Mouse (Mus musculus) heart, adult 18-20 months (tissue): ENCODE results near the gene Foxc2. TPM values are rescaled to one million over a fixed set of nuclear protein-coding genes. Genes with fewer than 3 reads are reported as not detected.

ENCODE experiments used
- DNase-seq, 2 experiments: peaks; one replicate each; pipeline ENCODE4 v3.0.0; 2021 to 2022; ENCODE audit warnings: mixed read lengths in 1 of 2
- long read RNA-seq, 2 experiments: library from polyadenylated mRNA; stranded (forward); transcript quantifications; one replicate each; pipeline ENCODE4 v2.0.0; 2021
- total RNA-seq, 2 experiments: library from RNA; stranded (reverse); gene quantifications; 2 replicates each; pipeline ENCODE4 v1.2.3; 2021

The Foxc2 gene
- 1 to 10 TPM; 1.7 to 1.9 TPM for total RNA-seq
- long read RNA-seq, experiment 1, partial matches to known transcripts = 0 of 1 reads
- long read RNA-seq, experiment 1, other reads (novel, unspliced or antisense) = 0 of 1 reads
- long read RNA-seq, experiment 2, partial matches to known transcripts = 0 of 1 reads
- long read RNA-seq, experiment 2, other reads (novel, unspliced or antisense) = 0 of 1 reads

- peak; percentile 92 to 94 for DNase-seq
These were observed at the start of gene Foxc2 for GRCm38 (mm10) chr8:121115948-121116347. Gene Foxc2 (plus strand): TSS chr8:121116171.

- no peak for DNase-seq
These were observed 44.5 kb upstream of the Foxc2 start for GRCm38 (mm10) chr8:121071454-121071853.

DNA sequence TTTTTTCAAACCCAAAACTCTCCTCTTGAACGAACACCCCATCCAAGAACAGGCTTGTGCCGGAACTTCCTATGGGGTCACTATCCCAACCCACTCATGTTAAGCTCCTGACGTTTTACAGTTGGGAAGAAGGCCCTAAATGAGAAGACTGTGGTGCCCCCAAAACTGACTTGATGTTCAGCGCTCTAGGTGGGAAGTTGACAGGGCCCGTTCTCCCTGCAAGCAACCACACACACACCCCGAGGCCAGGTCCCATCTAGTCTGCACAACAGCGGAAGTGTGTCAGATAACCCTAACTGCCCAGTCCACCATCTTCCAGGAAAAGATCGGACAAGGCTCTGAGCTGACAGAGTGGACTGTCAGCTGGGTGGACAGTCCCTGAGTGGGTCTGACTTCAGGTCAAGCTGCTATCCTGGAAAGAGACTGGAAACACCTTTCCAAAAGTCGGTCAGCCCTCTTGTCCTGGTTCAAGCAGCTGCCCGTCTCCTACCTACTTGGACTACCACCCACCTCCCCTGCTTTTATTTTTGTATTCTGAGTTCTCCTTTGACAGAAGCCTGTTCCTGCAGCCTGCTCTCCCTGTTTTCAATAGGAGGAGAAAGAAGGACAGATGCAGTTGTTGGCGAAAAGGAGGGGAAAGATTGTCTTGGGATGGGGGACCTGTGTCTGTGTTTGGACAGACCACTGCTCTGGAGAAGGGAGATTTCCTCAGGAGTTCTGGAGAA is 43.4 kb upstream of the Foxc2 start:
- DNase-seq = no peak

DNA sequence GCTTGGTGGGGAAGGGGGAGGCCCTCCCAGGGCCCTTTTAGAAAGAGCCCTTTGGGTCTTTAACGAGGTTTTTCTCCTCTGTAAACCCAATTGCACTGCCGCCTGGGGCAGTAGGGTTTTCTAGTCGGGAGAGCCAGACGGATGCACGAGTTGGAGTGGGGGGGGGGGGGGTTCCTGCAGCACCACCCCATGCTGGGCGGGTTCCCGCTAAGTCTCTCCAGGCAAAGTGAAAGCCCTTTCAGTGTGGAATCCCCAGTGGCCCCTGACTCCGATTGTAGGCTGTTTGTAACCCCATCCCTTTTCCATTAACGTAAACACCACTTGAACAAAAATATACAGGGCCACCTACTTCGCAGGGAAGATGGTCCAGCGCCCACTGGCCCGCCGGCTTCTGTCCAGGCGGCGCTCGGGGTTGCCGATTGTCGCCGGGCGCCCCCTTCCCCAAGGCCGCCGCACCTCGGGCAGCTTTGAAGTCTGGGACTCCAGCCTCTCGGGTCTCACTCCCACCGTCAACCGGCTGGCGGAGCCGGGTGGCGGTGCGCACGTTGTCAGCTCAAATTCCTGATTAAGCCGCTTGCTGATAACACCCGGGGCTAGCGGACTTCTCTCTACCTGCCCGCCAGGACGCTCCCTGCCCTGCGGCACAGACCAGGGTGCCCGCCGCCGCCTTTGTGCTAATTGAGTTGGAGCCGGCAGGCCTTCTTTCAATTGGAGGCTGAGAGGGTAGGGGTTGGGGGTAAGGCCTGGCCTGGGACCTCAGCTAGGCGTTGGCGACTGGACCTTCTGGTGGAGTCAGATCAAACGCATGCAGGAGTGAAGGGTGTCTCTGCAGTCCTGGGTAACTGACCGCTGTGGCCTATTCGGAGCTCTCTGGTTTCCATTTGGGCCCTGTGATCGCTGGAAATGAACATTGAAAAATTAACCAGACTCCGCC is 42.5 kb upstream of the Foxc2 start:
- DNase-seq = no peak

DNA sequence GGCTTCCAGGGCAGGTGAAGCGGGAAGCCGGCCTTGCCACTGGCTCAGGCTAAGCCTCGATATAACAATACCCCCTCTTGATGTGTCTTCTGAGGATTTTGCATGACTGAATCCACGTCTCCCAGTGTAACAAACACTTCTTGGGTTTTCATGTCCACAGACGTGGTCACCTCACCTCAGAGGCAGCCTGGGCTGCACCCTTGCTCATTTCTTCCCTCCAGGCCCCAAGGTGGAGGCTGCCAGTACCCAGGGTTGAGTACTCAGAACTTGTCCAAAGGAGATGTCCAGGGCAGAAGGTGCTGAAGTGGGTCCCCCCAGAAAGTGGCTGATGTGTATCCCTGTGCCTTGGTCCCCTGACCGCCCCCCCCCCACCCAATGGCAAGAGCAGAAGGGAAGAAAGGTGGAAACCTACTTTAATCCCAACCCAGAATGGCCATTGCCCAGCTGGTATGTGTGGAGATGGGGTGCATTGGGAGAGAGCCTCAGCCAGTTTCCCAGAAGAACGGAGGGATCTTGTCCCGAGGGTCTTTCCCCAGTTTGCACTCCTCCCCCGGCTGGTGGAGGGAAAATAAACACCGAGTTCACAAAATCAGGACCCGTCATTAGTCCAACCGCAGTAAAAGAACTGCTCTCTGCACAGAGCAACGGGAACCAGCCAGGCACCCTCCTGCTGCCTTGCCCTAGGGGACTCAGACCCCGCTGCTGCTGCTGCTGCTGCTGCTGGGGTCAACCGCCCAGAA is 41.7 kb upstream of the Foxc2 start:
- DNase-seq = no peak

DNA sequence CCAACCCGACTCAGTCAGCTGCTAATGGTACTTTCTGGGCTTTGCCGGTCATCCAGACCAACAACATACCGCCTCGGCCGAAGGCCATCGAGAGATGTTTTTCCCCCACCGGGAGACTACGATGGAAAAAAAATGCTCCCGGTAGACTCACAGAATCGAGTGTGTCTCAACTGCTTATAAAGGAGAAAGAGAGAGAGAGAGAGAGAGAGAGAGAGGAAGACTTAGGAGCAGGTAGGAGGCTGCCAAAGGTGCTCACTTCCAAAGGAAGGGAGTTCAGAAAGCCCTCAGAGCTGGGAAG is 41.2 kb upstream of the Foxc2 start:
- DNase-seq = no peak

- DNase-seq = no peak
These were observed 40.0 kb upstream of the Foxc2 start for GRCm38 (mm10) chr8:121075936-121076335.

GRCm38 (mm10) chr8:121076555-121076954 is 39.4 kb upstream of the Foxc2 start:
- no peak for DNase-seq

DNA sequence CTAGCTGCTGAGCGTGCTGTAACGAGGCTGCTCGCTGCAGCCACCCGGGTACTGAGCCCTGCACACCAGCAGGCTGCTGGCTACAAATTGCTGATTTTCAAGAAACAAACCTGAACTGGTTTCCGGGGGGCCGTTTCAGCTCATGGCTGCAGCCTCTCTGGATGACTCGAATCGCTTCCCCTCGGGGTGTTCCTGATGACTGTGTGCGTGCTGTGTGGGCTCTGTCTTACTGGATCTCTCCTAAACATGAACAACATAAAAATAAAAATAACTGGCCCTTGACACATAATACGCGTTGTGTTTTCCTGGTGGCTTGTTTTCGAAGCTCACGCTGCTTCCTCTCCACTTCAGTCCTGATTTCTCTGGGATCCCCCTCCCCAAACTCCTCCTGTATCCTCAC is 37.2 kb upstream of the Foxc2 start:
- no peak for DNase-seq

DNA sequence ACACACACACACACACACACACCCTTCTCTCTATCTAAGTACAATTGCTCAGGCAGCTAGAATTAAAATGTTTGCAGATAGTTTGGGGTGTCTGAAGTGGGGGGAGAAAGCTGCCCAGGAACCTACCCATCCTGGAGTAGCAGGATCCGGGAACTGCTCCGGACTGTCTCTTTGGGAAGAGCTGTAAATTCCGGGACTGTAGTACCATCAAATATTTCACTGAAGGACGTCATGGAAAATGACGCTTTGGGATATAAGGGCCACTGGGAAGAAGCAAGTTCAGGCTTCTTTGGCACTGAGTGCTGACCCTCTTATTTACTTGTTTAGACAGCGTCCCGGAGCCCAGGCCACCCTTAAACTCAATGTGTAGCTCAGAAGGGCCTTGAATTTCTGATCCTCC is 36.8 kb upstream of the Foxc2 start:
- no peak for DNase-seq

- DNase-seq = no peak
These were observed 36.0 kb upstream of the Foxc2 start for GRCm38 (mm10) chr8:121079944-121080343.

DNA sequence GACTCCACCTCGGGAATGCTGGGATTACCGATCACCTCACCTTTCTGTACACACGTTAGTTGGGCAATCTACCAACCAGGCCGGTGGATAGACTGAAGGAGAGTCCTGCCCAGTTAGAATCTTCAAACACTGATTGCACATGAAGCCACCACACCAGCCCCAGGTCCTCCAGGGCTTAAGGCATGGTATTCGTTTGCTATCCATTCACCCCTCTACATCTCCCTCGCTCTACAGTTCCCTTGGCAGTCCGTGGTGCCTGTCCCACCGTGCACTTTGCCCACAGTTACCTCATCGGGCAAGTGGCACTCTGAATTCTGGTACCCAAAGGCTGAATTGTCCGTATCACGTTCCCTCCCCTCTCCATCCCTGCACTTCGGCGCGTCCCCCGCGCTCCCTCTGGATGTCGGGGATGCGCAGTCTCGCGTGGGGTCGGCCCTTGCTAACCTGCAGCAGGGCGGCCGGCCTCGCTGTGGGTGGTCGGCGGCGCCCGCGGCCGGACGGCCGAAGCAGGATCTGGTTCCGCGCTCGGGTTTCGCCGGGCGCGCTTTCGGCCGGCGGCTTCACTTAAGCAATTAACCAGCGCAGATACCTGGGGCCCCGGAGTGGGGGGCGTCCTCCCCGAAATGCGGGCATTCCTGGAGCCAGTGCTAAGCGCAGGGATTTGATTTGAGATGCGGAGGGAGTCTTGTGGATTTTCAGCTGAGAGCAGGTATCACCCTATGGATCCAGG is 35.4 kb upstream of the Foxc2 start:
- DNase-seq = no peak

- no peak for DNase-seq
These were observed 34.6 kb upstream of the Foxc2 start for GRCm38 (mm10) chr8:121081398-121081797.

GRCm38 (mm10) chr8:121082218-121083092 is 33.5 kb upstream of the Foxc2 start:
- peak in 1 of 2 experiments; percentile 16 for DNase-seq

DNA sequence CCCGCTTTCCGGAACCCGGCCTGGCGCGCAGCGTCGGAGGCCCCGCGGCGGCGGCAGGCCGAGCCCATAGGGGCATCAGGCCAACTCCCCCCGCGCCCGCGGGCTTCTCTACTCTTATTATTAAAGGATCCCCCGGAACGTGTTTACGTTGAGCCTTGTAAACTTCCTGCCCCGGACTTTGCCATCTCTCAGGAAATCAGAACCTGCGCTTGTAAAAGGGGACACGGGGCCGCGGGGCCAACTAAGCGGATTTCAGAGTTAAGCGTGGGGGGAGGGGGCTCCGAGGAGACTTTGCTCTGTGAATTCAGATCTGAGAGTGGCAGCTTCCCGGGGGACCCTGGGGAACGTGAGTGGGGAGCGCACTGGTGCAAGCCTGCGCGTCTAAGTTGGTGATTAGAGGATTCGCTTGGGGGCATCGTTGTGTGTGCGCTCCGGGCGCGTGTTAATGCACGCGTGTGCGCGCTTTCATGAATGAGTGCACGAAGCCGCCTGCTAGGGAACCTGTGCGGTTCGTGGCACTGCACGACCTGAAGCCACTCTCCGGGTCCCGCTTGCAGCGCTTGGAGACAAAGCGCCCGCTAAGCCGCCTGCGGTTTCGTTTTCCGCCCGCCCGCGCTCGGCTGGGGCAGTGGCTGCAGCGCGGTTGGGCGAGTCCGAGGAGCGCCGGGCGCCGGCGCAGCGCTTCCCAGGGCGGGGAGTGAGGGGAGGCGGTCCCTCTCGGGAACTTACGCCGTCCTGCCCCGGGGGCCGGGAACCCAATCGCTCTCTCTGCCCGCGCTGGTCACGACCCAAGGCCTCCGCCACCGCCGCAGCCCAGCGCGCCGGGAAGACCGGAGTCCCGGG is 32.7 kb upstream of the Foxc2 start:
- DNase-seq = peak; percentile 80 to 81

DNA sequence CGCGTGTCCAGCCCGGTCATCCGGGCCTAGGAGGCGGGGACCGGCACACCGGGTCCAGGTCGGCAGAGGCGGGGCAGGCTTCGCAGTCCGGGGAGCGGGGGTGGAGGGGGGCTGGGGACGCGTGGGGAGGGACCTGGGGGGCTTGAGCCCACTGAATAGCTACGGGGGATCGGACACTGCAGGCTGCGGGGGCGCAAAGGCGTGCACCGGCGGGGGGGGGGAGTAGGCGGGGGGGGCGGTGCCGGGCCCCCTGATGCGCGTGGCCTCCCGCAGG is 32.1 kb upstream of the Foxc2 start:
- DNase-seq = no peak

DNA sequence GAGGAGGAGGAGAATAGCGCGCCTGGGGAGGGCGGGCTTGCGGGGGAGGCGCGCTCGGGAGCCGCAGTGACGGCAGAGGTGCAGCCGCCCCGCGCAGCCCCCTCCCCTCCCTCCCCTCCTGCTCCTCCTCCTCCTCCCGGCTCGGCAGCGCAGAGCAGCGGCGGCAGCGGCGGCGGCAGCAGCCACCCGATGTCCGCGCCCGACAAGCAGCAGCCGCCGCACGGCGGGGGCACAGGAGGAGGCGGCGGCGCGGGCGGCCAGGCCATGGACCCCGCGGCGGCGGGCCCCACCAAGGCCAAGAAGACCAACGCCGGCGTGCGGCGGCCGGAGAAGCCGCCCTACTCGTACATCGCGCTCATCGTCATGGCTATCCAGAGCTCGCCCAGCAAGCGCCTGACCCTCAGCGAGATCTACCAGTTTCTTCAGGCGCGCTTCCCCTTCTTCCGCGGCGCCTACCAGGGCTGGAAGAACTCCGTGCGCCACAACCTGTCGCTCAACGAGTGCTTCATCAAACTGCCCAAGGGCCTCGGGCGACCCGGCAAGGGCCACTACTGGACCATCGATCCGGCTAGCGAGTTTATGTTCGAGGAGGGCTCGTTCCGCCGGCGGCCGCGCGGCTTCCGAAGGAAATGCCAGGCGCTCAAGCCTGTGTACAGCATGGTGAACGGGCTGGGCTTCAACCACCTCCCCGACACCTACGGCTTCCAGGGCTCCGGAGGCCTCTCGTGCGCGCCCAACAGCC is 31.6 kb upstream of the Foxc2 start, which contains the start of gene Foxf1:
TSS of gene Foxf1 (plus strand) at position 177 of the 742 bp plus-strand sequence.
- DNase-seq = peak; percentile 23 to 32

GRCm38 (mm10) chr8:121085011-121085410 is 31.0 kb upstream of the Foxc2 start:
- no peak for DNase-seq

GRCm38 (mm10) chr8:121085561-121085960 is 30.4 kb upstream of the Foxc2 start:
- no peak for DNase-seq
